Mouse (Mus musculus): ENCODE data around the gene Galm.

The Galm gene

GRCm38 (mm10) chr17:80129387-80129786 lies 2.1 kb downstream of the Galm start:
- no peak for DNase-seq (ENCODE audit: low spot score)

GRCm38 (mm10) chr17:80130718-80131430 lies 3.6 kb downstream of the Galm start:
- DNase-seq (ENCODE audit: low spot score): no peak

DNA sequence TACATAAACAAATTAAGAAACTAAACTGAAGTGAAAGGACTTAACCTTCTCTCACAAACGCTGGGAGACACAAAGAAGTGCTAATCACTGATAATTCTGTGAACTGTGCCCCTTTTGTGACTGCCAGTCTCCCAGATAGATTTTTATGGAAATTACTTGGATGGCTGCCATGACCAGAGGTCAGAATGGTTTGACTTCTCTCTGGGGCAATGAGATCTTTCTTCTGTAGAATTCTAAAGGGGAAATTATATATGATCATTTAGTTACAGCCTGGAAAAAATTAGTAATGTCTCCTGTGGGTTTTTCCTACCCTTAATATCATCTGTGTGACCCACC lies 4.1 kb downstream of the Galm start:
- DNase-seq (ENCODE audit: low spot score): no peak

GRCm38 (mm10) chr17:80131838-80132237 lies 4.6 kb downstream of the Galm start:
- DNase-seq (ENCODE audit: low spot score): no peak

- DNase-seq (ENCODE audit: low spot score): no peak
Measured at GRCm38 (mm10) chr17:80132502-80132901, 5.2 kb downstream of the Galm start.

- DNase-seq (ENCODE audit: low spot score): no peak
Measured at GRCm38 (mm10) chr17:80138434-80139162, 11.3 kb downstream of the Galm start.

- DNase-seq (ENCODE audit: low spot score): no peak
Measured at GRCm38 (mm10) chr17:80139753-80140444, 12.6 kb downstream of the Galm start.

DNA sequence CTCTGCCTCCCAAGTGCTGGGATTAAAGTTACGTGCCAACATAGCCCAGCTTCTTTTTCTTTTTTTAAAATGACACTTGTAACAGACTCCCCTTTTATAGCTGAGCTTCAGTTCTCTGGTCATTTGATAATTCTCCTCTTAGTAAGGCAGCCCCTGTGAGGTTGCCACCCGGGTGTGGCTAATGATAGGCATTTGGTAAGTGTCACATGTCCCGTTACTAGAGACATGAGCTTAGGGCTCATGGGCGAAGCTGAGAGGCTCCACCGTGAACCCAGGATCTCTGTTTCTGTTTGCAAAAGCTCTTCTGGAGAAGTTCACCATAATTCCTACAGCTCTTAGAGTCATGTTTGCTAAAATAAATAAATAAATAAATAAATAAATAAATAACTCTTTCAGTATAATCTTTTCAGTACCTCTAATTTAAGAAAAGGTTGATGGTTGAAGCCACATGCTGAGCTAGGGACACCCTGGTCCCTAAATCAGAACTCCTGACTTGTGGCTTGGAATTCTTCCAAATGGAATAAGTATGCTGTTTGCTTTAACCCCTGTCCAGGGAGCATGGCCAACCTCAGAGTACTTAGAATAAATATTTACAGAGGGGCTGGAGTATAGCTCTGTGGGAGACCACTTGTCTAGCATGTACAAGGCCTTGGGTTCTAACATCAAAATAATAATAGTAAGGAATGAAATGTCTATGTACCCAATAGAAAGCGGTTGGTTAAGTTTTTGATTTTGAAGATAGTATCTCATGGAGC lies 16.4 kb downstream of the Galm start:
- no peak for DNase-seq (ENCODE audit: low spot score)

- no peak for DNase-seq (ENCODE audit: low spot score)
Measured at GRCm38 (mm10) chr17:80145210-80145609, 17.9 kb downstream of the Galm start.

- DNase-seq (ENCODE audit: low spot score): no peak
Measured at GRCm38 (mm10) chr17:80145771-80146170, 18.5 kb downstream of the Galm start.

- peak; percentile 70 for DNase-seq (ENCODE audit: low spot score)
Measured at GRCm38 (mm10) chr17:80148053-80148994, 21.1 kb downstream of the Galm start.

- no peak for DNase-seq (ENCODE audit: low spot score)
Measured at GRCm38 (mm10) chr17:80148995-80149388, 21.7 kb downstream of the Galm start.

DNA sequence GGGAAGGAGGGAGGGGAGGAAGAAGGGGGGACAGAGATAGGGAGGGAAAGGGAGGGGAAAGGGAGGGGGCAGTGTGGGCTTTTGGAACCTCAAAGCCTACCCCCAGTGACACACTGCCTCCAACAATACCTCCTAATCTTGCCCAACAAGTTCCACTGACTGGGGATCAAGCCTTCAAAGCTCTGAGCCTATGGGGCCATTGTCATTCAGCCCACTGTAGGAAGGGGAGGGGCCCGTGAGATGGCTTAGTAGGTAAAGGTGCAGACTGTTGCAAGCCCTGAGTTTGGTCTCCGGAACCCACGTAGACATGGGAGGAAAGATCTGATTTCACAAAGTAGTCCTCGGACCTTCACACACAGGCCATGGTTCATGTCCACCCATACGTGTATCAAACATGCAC lies 24.1 kb downstream of the Galm start:
- no peak for DNase-seq (ENCODE audit: low spot score)

GRCm38 (mm10) chr17:80152767-80153630 lies 25.7 kb downstream of the Galm start:
- no peak for DNase-seq (ENCODE audit: low spot score)

DNA sequence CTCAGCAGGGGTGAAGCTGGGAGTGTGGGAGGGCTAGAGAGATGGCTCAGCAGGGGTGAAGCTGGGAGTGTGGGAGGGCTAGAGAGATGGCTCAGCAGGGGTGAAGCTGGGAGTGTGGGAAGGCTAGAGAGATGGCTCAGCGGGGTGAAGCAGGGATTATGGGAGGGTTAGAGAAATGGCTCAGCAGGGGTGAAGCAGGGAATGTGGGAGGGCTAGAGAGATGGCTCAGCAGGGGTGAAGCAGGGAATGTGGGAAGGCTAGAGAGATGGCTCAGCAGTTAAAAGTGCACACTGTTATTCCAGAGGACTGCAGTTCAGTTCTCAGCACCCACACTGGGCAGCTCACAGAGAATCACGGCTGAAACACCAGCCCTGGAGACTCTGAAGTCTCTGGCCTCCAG lies 26.4 kb downstream of the Galm start:
- DNase-seq (ENCODE audit: low spot score): no peak

- no peak for DNase-seq (ENCODE audit: low spot score)
Measured at GRCm38 (mm10) chr17:80156905-80157304, 29.6 kb downstream of the Galm start.

GRCm38 (mm10) chr17:80157489-80157888 lies 30.2 kb downstream of the Galm start:
- no peak for DNase-seq (ENCODE audit: low spot score)

GRCm38 (mm10) chr17:80160454-80160853 lies 33.2 kb downstream of the Galm start:
- DNase-seq (ENCODE audit: low spot score): peak; percentile 65

- no peak for DNase-seq (ENCODE audit: low spot score)
Measured at GRCm38 (mm10) chr17:80163991-80164390, 36.7 kb downstream of the Galm start.

GRCm38 (mm10) chr17:80165741-80166140 lies 38.5 kb downstream of the Galm start:
- no peak for DNase-seq (ENCODE audit: low spot score)

Data from ovary, postnatal 36 days (tissue).